Mouse (Mus musculus) midbrain, embryonic 13.5 days (tissue): ENCODE measurements around the gene Sema6b. TPM values are rescaled to one million over a fixed set of nuclear protein-coding genes. Genes with fewer than 3 reads are reported as not detected.
"Not testable (repeated sequence)": the region's sequence is repeated elsewhere in the genome, so short reads cannot be mapped to it uniquely, and the experiment has no call there.

Experiments used
- ATAC-seq: fragments of 200-750 bp; cut with Nextera tagmentation; 2 replicates; pipeline ENCODE4 v1.8.0; 2017; ENCODE audit warnings: mild to moderate bottlenecking, moderate TSS enrichment, moderate library complexity
- H3K27ac ChIP-seq: fragments of 300-500 bp; sonication (generic); 2 replicates; pipeline ENCODE4 v1.5.1; 2015; ENCODE audit warnings: inconsistent platforms, mild to moderate bottlenecking, moderate library complexity
- H3K27me3 ChIP-seq: fragments of 300-500 bp; sonication (generic); 2 replicates; pipeline ENCODE4 v1.6.1; 2015; ENCODE audit warnings: mild to moderate bottlenecking, inconsistent platforms
- H3K36me3 ChIP-seq: fragments of 300-500 bp; sonication (generic); 2 replicates; pipeline ENCODE4 v1.6.1; 2015; ENCODE audit warnings: mild to moderate bottlenecking, inconsistent platforms
- H3K4me1 ChIP-seq: fragments of 300-500 bp; sonication (generic); replicated peaks from 2 replicates; pipeline ENCODE4 v1.6.1; 2015; ENCODE audit warnings: inconsistent platforms
- H3K4me2 ChIP-seq: fragments of 300-500 bp; sonication (generic); replicated peaks from 2 replicates; pipeline ENCODE4 v1.6.1; 2015; ENCODE audit warnings: moderate library complexity, mild to moderate bottlenecking, inconsistent platforms
- H3K4me3 ChIP-seq: fragments of 300-500 bp; sonication (generic); replicated peaks from 2 replicates; pipeline ENCODE4 v1.5.1; 2015; ENCODE audit warnings: mild to moderate bottlenecking, inconsistent platforms
- H3K9ac ChIP-seq: fragments of 300-500 bp; sonication (generic); replicated peaks from 2 replicates; pipeline ENCODE4 v1.6.1; 2015; ENCODE audit warnings: mild to moderate bottlenecking, inconsistent platforms
- H3K9me3 ChIP-seq: fragments of 300-500 bp; sonication (generic); 2 replicates; pipeline ENCODE4 v1.6.1; 2016; ENCODE audit warnings: mild to moderate bottlenecking, inconsistent platforms
- WGBS: fragments of 180-500 bp; shearing (Covaris S2); methylation state at CpG from one replicate; pipeline ENCODE4 v1.1.7; 2015; 5-methylcytosine and 5-hydroxymethylcytosine counted together
- polyA plus RNA-seq: library from polyadenylated mRNA; unstranded; fragments of >200 nt; fragmentation: Nextera tagmentation; extraction: Ambion mirVana; gene quantifications from 2 replicates; pipeline ENCODE4 v1.2.1, GENCODE M21; 2015

Gene Sema6b
- polyA plus RNA-seq, 1 experiment from 2014 or later: 10.4 TPM

DNA sequence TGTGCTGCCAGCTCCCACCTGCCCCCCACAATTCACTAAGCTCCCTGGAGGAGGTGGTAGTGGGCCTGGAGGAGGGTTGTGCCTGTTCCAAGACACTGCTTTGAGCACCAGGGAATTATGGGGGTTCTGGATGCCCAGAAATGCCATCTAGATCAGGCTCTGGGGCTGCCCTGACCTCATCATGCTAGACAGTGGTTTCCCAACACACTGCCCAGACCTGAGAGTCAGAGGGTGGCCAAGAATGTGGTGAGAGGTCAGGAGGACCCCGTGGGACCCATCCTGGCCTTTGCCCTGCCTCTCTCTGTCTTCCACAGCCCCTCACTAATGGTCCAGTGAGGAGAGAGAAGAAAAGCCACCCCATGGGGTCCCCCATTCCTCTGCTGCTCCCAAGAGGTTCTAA is 29.1 kb downstream of the Sema6b start:
- Histone ChIP-seq H3K27me3 (peaks cover 2% of the 10 kb centered on the region; the same call in 1 of the 2 replicates), H3K4me3 (no peak overlapping the region), H3K9me3 (no peaks in the 10 kb centered on the region), H3K4me2 (no peak overlapping the region), H3K27ac (no peak overlapping the region), H3K36me3 (0 out of 2 replicates have a peak, but pooled peaks cover 4% of the 10 kb centered on the region), H3K9ac (no peak overlapping the region; the same call in 1 of the 2 replicates), H3K4me1 (no peaks in the 10 kb centered on the region)
- 64% methylated on average over 1 of the region's 1 CpGs for WGBS
- no peak for ATAC-seq

DNA sequence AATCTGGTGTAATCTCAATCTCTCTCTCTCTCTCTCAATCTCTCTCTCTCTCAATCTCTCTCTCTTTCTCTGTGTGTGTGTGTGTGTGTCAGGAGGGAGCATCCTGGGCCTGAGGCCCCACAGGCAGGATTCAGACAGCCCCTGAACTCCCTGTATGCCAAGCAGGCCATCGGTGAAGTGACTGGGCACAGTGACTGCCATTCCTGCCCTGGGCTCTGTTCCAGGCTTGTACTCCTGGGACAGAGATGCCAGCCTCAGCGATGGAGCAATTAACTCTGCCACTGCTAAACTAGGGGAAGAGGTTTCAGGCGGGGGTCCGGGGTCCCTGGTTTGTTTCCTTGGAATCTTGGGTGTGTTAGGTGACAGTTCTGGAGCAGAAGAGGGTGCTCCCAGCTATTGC is 29.6 kb downstream of the Sema6b start:
- Histone ChIP-seq H3K27ac (no peak overlapping the region), H3K9ac (no peak overlapping the region), H3K4me3 (no peak overlapping the region), H3K4me2 (no peak overlapping the region), H3K4me1 (no peaks in the 10 kb centered on the region), H3K36me3 (0 out of 2 replicates have a peak, but pooled peaks cover 4% of the 10 kb centered on the region), H3K9me3 (no peaks in the 10 kb centered on the region), H3K27me3 (no peaks in the 10 kb centered on the region)
- ATAC-seq: no peak
- WGBS: 61% methylated on average over 4 of the region's 4 CpGs

DNA sequence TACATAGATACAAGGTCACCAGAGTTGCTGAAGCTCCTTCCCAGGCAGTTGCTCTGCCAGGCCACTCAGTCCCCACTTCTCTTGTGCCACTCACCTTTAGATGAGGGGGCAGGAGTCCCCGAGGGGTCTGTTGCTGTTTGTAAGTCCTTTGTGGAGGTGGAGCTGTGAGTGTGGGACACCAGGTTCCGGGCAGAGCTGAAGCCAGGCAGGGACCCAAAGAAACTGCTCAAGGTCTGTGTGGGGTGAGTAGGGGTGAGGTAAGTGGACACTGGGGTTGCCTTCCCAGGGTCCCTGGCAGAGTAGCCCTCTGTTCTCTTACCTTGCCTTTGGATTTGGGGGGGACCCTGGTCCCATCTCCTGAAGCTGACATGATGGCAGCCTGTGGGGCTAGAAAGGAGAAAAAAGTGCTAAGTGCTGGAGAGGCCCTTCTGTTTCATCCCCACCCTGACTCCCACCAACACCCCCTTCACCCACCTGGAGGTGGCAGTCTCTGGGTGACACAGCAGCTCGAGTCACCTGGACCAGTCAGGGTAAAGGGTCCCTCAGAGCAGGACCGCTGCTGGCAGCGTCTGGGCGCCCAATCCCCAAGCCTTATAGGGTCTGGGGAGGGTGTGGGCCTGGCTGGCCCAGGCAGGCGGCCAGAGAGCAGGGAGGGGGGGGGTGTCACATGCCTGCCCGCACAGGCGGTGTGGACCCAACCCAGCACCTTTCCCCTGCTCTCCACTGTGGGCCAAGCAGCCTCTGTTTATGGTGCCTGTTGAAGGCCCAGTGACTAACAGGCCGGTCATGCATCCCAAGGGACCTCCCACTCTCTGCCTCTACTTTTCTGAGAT is 30.7 kb downstream of the Sema6b start, which contains the start of gene Plin4:
TSS of gene Plin4 (minus strand) at position 585 of the 833 bp plus-strand sequence.
- Histone ChIP-seq H3K4me2 (no peak within 1 kb of the TSS), H3K4me1 (no peaks in the 10 kb centered on the region), H3K9me3 (no peaks in the 10 kb centered on the region), H3K27ac (no peak within 1 kb of the TSS), H3K36me3 (0 out of 2 replicates have a peak, but pooled peaks cover 4% of the 10 kb centered on the region), H3K4me3 (no peak within 1 kb of the TSS), H3K27me3 (no peaks in the 10 kb centered on the region), H3K9ac (no peak within 1 kb of the TSS)
- 71% methylated on average over 10 of the region's 10 CpGs for WGBS
- ATAC-seq: 0 out of 2 replicates have a peak, but pooled peaks have one; percentile 32

- Histone ChIP-seq H3K4me1 (no peaks in the 10 kb centered on the region), H3K4me2 (no peak overlapping the region), H3K36me3 (peaks cover 10% of the 10 kb centered on the region), H3K27ac (no peak overlapping the region), H3K9me3 (no peaks in the 10 kb centered on the region), H3K9ac (no peak overlapping the region), H3K4me3 (no peak overlapping the region), H3K27me3 (no peaks in the 10 kb centered on the region)
- 80% methylated on average over 6 of the region's 6 CpGs for WGBS
- ATAC-seq: no peak
Measured at GRCm38 (mm10) chr17:56108334-56109044, 31.7 kb downstream of the Sema6b start.

DNA sequence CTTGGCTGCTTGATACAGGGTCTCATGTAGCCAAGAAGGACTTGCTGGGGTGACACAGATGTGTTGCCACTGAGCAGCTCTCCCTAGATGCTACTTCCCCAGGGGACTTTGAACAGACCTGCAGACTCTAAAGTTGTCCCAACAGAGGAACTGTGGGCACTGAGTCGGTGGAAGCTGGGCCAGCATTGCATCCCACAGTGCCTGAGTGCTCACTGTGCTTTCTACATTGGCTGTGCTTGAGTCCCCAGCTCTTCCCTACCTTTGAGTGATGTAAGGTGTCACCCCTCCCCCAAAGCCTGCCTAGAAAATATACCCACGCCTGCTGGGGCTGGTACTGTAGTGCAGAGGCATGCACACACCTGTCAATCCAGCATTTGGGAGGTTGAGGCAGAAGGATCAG is 32.4 kb downstream of the Sema6b start:
- Histone ChIP-seq H3K4me2 (no peak overlapping the region), H3K4me1 (no peaks in the 10 kb centered on the region), H3K9me3 (no peaks in the 10 kb centered on the region), H3K36me3 (peaks cover 18% of the 10 kb centered on the region), H3K9ac (no peak overlapping the region), H3K27me3 (no peaks in the 10 kb centered on the region), H3K27ac (no peak overlapping the region), H3K4me3 (no peak overlapping the region)
- WGBS: 83% methylated on average over 2 of the region's 2 CpGs
- ATAC-seq: 0 out of 2 replicates have a peak, but pooled peaks have one; percentile 17

- Histone ChIP-seq H3K9ac (no peak overlapping the region), H3K27ac (no peak overlapping the region)
- 84% methylated on average over 4 of the region's 4 CpGs for WGBS
Measured at GRCm38 (mm10) chr17:56106981-56107380, 33.2 kb downstream of the Sema6b start.

GRCm38 (mm10) chr17:56106436-56106835 is 33.7 kb downstream of the Sema6b start:
- H3K4me3 ChIP-seq: not testable (repeated sequence)

More at GRCm38 (mm10) chr17:56106981-56107380, 33.2 kb downstream of the Sema6b start:
- Histone ChIP-seq H3K4me2 (no peak overlapping the region), H3K36me3 (peaks cover 25% of the 10 kb centered on the region), H3K9me3 (no peaks in the 10 kb centered on the region), H3K4me3 (no peak overlapping the region), H3K4me1 (no peaks in the 10 kb centered on the region), H3K27me3 (no peaks in the 10 kb centered on the region)
- ATAC-seq: no peak

DNA sequence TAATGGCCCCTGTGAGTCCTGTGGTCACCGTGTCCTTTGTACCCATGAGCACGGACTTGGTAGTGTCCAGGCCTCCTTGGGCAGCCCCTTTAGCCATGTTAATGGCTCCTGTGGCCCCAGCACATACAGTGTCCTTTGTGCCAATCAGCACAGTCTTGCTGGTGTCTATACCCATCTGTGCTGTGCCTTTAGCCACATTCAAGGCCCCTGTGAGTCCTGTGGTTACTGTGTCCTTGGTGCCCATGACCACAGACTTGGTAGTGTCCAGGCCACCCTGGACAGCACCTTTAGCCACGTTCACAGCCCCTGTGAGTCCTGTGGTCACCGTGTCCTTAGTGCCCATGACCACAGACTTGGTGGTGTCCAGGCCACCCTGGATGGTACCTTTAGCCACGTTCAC is 35.3 kb downstream of the Sema6b start:
- not testable (repeated sequence) for H3K4me2 ChIP-seq, H3K4me1 ChIP-seq, H3K9me3 ChIP-seq, H3K4me3 ChIP-seq, H3K27ac ChIP-seq, H3K9ac ChIP-seq, H3K27me3 ChIP-seq, ATAC-seq
- peaks cover 47% of the 10 kb centered on the region for H3K36me3 ChIP-seq
- WGBS: 100% methylated on average over 3 of the region's 5 CpGs

More at GRCm38 (mm10) chr17:56106436-56106835, 33.7 kb downstream of the Sema6b start:
- not testable (repeated sequence) for H3K4me1 ChIP-seq, H3K27me3 ChIP-seq, ATAC-seq, H3K4me2 ChIP-seq, H3K9me3 ChIP-seq, H3K9ac ChIP-seq, H3K27ac ChIP-seq
- WGBS: 97% methylated on average over 4 of the region's 4 CpGs
- peaks cover 31% of the 10 kb centered on the region for H3K36me3 ChIP-seq

DNA sequence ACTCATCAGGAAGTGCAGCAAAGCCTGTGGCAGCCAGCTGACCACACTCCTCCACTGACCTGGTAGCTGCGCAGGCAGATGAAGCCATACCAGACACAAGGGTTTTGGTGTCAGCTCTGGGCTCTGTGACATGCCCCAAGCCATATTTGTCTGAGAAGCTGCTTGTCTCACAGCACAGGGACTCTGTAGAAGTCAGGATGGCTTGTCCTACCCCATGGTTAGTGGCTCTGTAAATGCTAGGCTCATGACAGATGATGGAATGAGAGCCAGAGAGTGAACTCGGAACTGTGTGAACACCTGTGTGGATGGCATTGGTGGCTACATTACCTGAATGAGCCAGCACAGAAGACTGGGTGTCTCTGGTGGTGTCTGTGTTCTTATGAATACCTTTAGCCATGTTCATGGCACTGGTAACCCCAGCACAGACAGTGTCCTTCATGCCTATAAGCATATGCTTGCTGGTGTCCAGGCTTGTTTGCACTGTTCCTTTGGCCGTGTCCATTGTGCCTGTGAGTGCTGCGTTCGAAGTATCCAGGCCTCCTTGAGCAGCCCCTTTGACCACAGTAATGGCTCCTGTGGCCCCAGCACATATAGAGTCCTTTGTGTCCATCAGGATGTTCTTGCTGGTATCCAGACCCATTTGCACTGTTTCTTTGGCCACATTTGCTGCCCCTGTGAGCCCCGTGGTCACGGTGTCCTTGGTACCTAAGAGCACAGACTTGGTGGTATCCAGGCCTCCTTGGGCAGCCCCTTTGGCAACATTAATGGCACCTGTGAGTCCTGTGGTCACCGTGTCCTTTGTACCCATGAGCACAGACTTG is 36.5 kb downstream of the Sema6b start:
- no peaks in the 10 kb centered on the region for H3K9me3 ChIP-seq
- no peak overlapping the region for H3K9ac ChIP-seq
- 93% methylated on average over 8 of the region's 8 CpGs for WGBS
- no peaks in the 10 kb centered on the region for H3K4me1 ChIP-seq
- H3K4me2 ChIP-seq: no peak overlapping the region
- H3K36me3 ChIP-seq: peaks cover 58% of the 10 kb centered on the region
- H3K4me3 ChIP-seq: no peak overlapping the region
- H3K27me3 ChIP-seq: no peaks in the 10 kb centered on the region
- no peak overlapping the region for H3K27ac ChIP-seq
- no peak for ATAC-seq

GRCm38 (mm10) chr17:56102927-56103326 is 37.2 kb downstream of the Sema6b start:
- Histone ChIP-seq H3K4me1 (no peaks in the 10 kb centered on the region), H3K27me3 (no peaks in the 10 kb centered on the region), H3K36me3 (peaks cover 65% of the 10 kb centered on the region), H3K4me3 (no peak overlapping the region), H3K4me2 (no peak overlapping the region), H3K27ac (no peak overlapping the region), H3K9ac (no peak overlapping the region), H3K9me3 (no peaks in the 10 kb centered on the region)
- 95% methylated on average over 9 of the region's 9 CpGs for WGBS
- 0 out of 2 replicates have a peak, but pooled peaks have one; percentile 4 for ATAC-seq

DNA sequence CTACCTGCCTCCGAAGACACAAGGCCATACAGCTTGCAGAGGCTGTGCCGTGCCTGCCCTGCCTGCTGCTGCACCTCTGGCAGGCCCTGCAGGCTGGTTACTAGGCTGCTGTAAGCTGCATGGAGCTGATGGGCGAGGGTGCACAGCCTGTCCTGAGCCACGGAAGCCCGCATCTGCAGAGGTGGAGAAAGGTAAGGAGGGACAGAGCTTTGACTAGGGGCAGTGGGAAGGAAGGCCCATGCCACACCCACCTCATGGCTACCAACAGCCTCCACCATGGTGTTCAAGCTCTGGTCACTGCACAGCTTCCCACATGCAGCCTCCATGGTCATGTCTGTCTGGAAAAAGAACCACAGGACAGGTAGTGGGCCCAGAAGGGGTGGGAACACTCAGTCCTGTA is 38.0 kb downstream of the Sema6b start:
- WGBS: 89% methylated on average over 5 of the region's 5 CpGs
- Histone ChIP-seq H3K4me3 (no peak overlapping the region), H3K9ac (no peak overlapping the region), H3K36me3 (peaks cover 69% of the 10 kb centered on the region), H3K9me3 (no peaks in the 10 kb centered on the region), H3K4me1 (no peaks in the 10 kb centered on the region), H3K27me3 (no peaks in the 10 kb centered on the region), H3K4me2 (no peak overlapping the region), H3K27ac (no peak overlapping the region)
- no peak for ATAC-seq
